In the genomic region with DNA sequence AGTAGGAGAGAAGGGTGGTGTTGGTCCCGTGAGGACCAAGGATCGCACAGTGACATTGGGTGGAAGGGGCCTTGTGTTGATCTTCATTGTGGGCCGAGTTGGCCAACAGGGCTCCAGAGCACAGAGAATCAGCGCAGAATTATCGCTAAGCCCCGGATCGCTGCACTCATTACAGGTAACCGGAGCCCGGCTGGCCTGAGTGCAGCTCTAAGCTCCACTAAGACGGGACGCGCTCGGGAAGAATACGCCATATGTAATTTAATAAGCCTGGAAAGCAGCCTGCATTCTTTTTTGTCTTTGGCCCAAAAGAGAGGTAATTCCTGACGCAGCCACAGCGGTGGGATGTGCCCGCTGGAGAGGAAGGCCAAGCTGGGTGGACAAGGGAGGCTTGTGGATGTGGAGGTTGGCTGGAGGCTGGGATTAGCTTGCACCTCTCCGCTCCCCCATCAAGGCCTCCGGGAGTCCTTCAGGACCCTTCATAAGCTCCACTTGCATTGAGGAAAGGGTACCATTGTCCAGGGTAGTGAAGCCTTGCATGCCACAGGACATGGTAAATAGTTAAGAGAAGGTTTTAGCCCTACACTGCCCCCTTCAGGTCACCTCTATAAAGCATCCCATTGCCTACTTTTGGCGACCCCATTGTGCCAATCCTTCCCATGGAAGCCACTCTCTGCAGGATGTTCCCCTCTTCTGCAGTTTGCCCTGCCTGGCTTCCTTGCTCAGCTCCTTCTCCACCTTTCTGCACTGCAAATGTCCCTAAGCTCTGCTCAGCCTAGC, we compare ENCODE assay signal across 13 mouse cellular contexts.
DNase-seq lines count a peak whose midpoint lies in the region; ATAC-seq and TF ChIP-seq lines count a peak whose summit lies in the region.
"Had no signal": no experiment of that assay in that cellular context is flagged by ENCODE, and none has a peak within 500 bp of the region (broad histone marks: within the 10 kb centered on the region; RNA-seq: fewer than 3 reads in every experiment).

No protein-coding gene starts in this region.

- H3K4me2 ChIP-seq in heart, postnatal 0 days (ENCODE audit: low read depth, low read length), result no peak overlapping the region
- H3K4me2 ChIP-seq in midbrain, postnatal 0 days (ENCODE audit: low read depth, low read length, poor library complexity, severe bottlenecking), result no peak overlapping the region
- H3K4me2 ChIP-seq in midbrain, embryonic 11.5 days, result no peak overlapping the region
- no peak overlapping the region for H3K4me2 ChIP-seq in forebrain, embryonic 16.5 days (ENCODE audit: low read length)
- H3K4me2 ChIP-seq: lung, embryonic 15.5 days had no signal

- H3K27me3 ChIP-seq in heart, postnatal 0 days (ENCODE audit: control insufficient read depth, insufficient read depth, low read length), result no peaks in the 10 kb centered on the region
- no peaks in the 10 kb centered on the region for H3K27me3 ChIP-seq in midbrain, postnatal 0 days (ENCODE audit: insufficient read depth, low read length)
- no peaks in the 10 kb centered on the region for H3K27me3 ChIP-seq in midbrain, embryonic 11.5 days (ENCODE audit: control insufficient read depth, insufficient read depth, low read length)
- H3K27me3 ChIP-seq in embryonic facial prominence, embryonic 10.5 days (replicated peaks; ENCODE audit: low read depth, poor library complexity, severe bottlenecking), result 0 out of 2 replicates have a peak, but pooled peaks cover 5% of the 10 kb centered on the region
- no peaks in the 10 kb centered on the region for H3K27me3 ChIP-seq in forebrain, embryonic 16.5 days (replicated peaks; ENCODE audit: control insufficient read depth, insufficient read depth, low read length)
- H3K27me3 ChIP-seq: lung, embryonic 15.5 days had no signal

- H3K9ac ChIP-seq in heart, postnatal 0 days (replicated peaks; ENCODE audit: low read depth, low read length), result no peak overlapping the region
- H3K9ac ChIP-seq in midbrain, postnatal 0 days (replicated peaks; ENCODE audit: low read length, poor library complexity, severe bottlenecking), result no peak overlapping the region
- H3K9ac ChIP-seq in midbrain, embryonic 11.5 days (ENCODE audit: low read length), result no peak overlapping the region
- no peak overlapping the region for H3K9ac ChIP-seq in forebrain, embryonic 16.5 days (replicated peaks; ENCODE audit: low read depth, low read length)
- H3K9ac ChIP-seq: lung, embryonic 15.5 days had no signal

- no peaks in the 10 kb centered on the region for H3K9me3 ChIP-seq in heart, postnatal 0 days (replicated peaks; ENCODE audit: control insufficient read depth, low read length)
- no peaks in the 10 kb centered on the region for H3K9me3 ChIP-seq in midbrain, postnatal 0 days (ENCODE audit: low read length)
- H3K9me3 ChIP-seq in midbrain, embryonic 11.5 days (ENCODE audit: control insufficient read depth, low read length), result no peaks in the 10 kb centered on the region
- H3K9me3 ChIP-seq in embryonic facial prominence, embryonic 10.5 days, result no peaks in the 10 kb centered on the region
- no peaks in the 10 kb centered on the region for H3K9me3 ChIP-seq in forebrain, embryonic 16.5 days (ENCODE audit: control insufficient read depth, low read length)
- H3K9me3 ChIP-seq: lung, embryonic 15.5 days had no signal

- ATAC-seq in heart, postnatal 0 days (ENCODE audit: insufficient read depth, low read depth), result no peak
- no peak for ATAC-seq in midbrain, postnatal 0 days (ENCODE audit: low FRiP score)
- no peak for ATAC-seq in midbrain, embryonic 11.5 days (ENCODE audit: low FRiP score)
- ATAC-seq in erythroid progenitor cell, adult 5-6 weeks (replicated peaks; ENCODE audit: low FRiP score, poor library complexity, severe bottlenecking), result no peak
- no peak for ATAC-seq in forebrain, embryonic 16.5 days
- ATAC-seq: CD4-positive, CD25-positive, alpha-beta regulatory T cell, adult 4 months had no signal

- H3K27ac ChIP-seq in heart, postnatal 0 days (ENCODE audit: low read depth), result no peak overlapping the region
- H3K27ac ChIP-seq in midbrain, postnatal 0 days (ENCODE audit: low read depth, low read length), result no peak overlapping the region
- no peak overlapping the region for H3K27ac ChIP-seq in midbrain, embryonic 11.5 days (ENCODE audit: low read depth, low read length)
- H3K27ac ChIP-seq in embryonic facial prominence, embryonic 10.5 days (replicated peaks), result peak overlapping the region; percentile 65
- H3K27ac ChIP-seq in forebrain, embryonic 16.5 days (ENCODE audit: low read length), result no peak overlapping the region
- H3K27ac ChIP-seq: lung, embryonic 15.5 days had no signal

- TF ChIP-seq CTCF in heart, postnatal 0 days (IDR thresholded peaks at IDR 0.05; ENCODE audit: low read depth), result 0 out of 2 replicates have a peak, but pooled peaks have one; percentile 4
- TF ChIP-seq CTCF in midbrain, postnatal 0 days (IDR thresholded peaks at IDR 0.05), result peak; percentile 21; the same call in 1 of the 2 replicates

- no peak overlapping the region for H3K4me3 ChIP-seq in heart, postnatal 0 days (ENCODE audit: low read depth, low read length)
- no peak overlapping the region for H3K4me3 ChIP-seq in midbrain, postnatal 0 days (ENCODE audit: low read depth, low read length)
- no peak overlapping the region for H3K4me3 ChIP-seq in midbrain, embryonic 11.5 days (ENCODE audit: low read depth, low read length)
- no peak overlapping the region for H3K4me3 ChIP-seq in embryonic facial prominence, embryonic 10.5 days
- no peak overlapping the region for H3K4me3 ChIP-seq in forebrain, embryonic 16.5 days (replicated peaks; ENCODE audit: low read length)
- H3K4me3 ChIP-seq: lung, embryonic 15.5 days had no signal

- H3K4me1 ChIP-seq in heart, postnatal 0 days (ENCODE audit: control insufficient read depth, insufficient read depth), result no peaks in the 10 kb centered on the region
- H3K4me1 ChIP-seq in midbrain, postnatal 0 days (ENCODE audit: insufficient read depth, low read length), result no peaks in the 10 kb centered on the region
- no peaks in the 10 kb centered on the region for H3K4me1 ChIP-seq in midbrain, embryonic 11.5 days (ENCODE audit: control insufficient read depth, insufficient read depth, low read length)
- H3K4me1 ChIP-seq in embryonic facial prominence, embryonic 10.5 days, result peaks cover 33% of the 10 kb centered on the region
- H3K4me1 ChIP-seq in forebrain, embryonic 16.5 days (replicated peaks; ENCODE audit: control insufficient read depth, insufficient read depth, low read length), result no peaks in the 10 kb centered on the region
- H3K4me1 ChIP-seq: lung, embryonic 15.5 days had no signal

- DNase-seq in heart, postnatal 0 days (ENCODE audit: low spot score), result no peak
- no peak for DNase-seq in heart, adult 18-20 months
- no peak for DNase-seq in midbrain, postnatal 0 days (ENCODE audit: low spot score)
- no peak for DNase-seq in midbrain, embryonic 11.5 days (ENCODE audit: low spot score, missing footprints)
- DNase-seq in embryonic facial prominence, embryonic 10.5 days (ENCODE audit: low spot score), result peak; percentile 65
- DNase-seq in adrenal gland, postnatal 4 days (ENCODE audit: low spot score in 2 of 2), result no peak
- DNase-seq: cerebellum, adult 18-20 months; heart, adult 11 months; right cerebral cortex, postnatal 14 days had no signal

- TF ChIP-seq EP300 in heart, postnatal 0 days (IDR thresholded peaks at IDR 0.05; ENCODE audit: low read depth), result no peak

- no peaks in the 10 kb centered on the region for H3K36me3 ChIP-seq in heart, postnatal 0 days (replicated peaks; ENCODE audit: control insufficient read depth, insufficient read depth, low read length)
- no peaks in the 10 kb centered on the region for H3K36me3 ChIP-seq in midbrain, postnatal 0 days (ENCODE audit: insufficient read depth, low read length)
- no peaks in the 10 kb centered on the region for H3K36me3 ChIP-seq in midbrain, embryonic 11.5 days (ENCODE audit: control insufficient read depth, insufficient read depth, low read length)
- no peaks in the 10 kb centered on the region for H3K36me3 ChIP-seq in embryonic facial prominence, embryonic 10.5 days (replicated peaks)
- no peaks in the 10 kb centered on the region for H3K36me3 ChIP-seq in forebrain, embryonic 16.5 days (ENCODE audit: control insufficient read depth, insufficient read depth)
- H3K36me3 ChIP-seq: lung, embryonic 15.5 days had no signal

- WGBS in heart, postnatal 0 days, result 85% methylated on average over 20 of the region's 20 CpGs
- WGBS in midbrain, postnatal 0 days, result 85% methylated on average over 20 of the region's 20 CpGs
- WGBS in midbrain, embryonic 11.5 days, result 83% methylated on average over 20 of the region's 20 CpGs
- 70% methylated on average over 20 of the region's 20 CpGs for WGBS in embryonic facial prominence, embryonic 10.5 days
- 85% methylated on average over 20 of the region's 20 CpGs for WGBS in forebrain, embryonic 16.5 days
